Mouse (Mus musculus) brain, adult 10 weeks (tissue): Measurements from ENCODE around the gene Arhgap5. TPM values are rescaled to one million over a fixed set of nuclear protein-coding genes. Genes with fewer than 3 reads are reported as not detected.

Source experiments
- polyA plus RNA-seq: library from polyadenylated mRNA; stranded (reverse); fragments of 350-450 nt; fragmentation: Illumina TruSeq; extraction: RNeasy Lipid Tissue Mini Kit (QIAGEN cat#74804); gene quantifications from one replicate; pipeline ENCODE4 v1.2.3, GENCODE M21; 2015; ENCODE audit warnings: low read depth, low replicate concordance

Gene Arhgap5
- 99.8 TPM for polyA plus RNA-seq

DNA sequence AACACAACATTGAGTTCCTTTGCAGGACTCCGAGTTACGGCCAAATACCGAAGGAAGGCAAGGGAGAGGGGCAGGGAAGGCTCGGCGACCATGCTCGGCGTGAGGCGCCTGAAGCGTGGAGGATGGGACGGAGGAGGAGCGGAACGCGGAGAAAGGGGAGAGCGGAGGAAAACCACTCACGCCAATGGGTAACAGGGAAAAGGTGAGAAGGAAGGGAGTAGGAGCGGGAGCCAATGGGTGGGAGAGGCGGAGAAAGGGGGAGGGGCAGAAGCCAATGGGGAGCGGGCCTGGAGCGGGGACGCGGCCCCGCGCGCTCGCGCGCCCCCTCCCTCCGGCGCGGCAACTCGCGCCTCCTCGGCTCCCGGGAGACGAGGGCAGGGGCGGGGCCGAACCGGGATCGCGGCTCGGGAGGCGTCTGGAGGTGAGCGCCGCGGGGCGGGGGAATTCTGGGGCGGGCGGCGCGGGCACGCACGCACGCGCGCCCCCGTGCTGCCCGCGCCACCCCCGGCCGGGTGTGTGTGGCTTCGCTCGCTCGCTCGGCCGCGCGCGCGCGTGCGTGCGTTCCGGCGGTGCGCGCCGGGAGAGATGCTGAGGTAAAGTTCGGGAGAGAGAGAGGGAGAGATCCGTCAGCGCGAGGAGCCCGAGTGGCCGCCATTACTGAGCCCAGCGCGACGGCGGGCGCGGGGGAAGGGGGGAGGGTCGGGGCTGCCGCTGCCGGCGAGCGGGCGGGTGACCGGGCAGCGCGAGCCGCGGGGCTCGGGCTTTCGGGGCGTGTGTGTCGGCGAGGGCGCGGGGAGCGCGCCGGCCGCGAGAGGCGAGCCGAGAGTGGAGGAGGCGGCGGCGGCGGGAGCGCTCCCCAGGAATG, at the start of gene Arhgap5:
Gene Arhgap5 (plus strand): TSS at position 517 of the 865 bp plus-strand sequence.

Other genes with a start within 250 kb of the Arhgap5 start
- gene Akap6, start 195.4 kb downstream of the Arhgap5 start, polyA plus RNA-seq: 43.6 TPM